Mouse (Mus musculus): Measurements from ENCODE around the gene Gm10553.
"Not testable (repeated sequence)": the region's sequence is repeated elsewhere in the genome, so short reads cannot be mapped to it uniquely, and the experiment has no call there.

Gm10553 gene

GRCm38 (mm10) chr1:85099864-85100263 lies at the start of gene Gm10553:
Gm10553 (plus strand) TSS chr1:85100164.
- not testable (repeated sequence) for DNase-seq

GRCm38 (mm10) chr1:85071690-85072089 lies 28.3 kb upstream of the Gm10553 start:
- not testable (repeated sequence) for DNase-seq

- DNase-seq, result not testable (repeated sequence)
Measured at GRCm38 (mm10) chr1:85073099-85073498, 26.9 kb upstream of the Gm10553 start.

GRCm38 (mm10) chr1:85084803-85085202 lies 15.2 kb upstream of the Gm10553 start:
- DNase-seq, result not testable (repeated sequence)

- not testable (repeated sequence) for DNase-seq
Measured at GRCm38 (mm10) chr1:85086211-85086610, 13.8 kb upstream of the Gm10553 start.

- not testable (repeated sequence) for DNase-seq
Measured at GRCm38 (mm10) chr1:85092169-85092568, 7.8 kb upstream of the Gm10553 start.

- DNase-seq, result not testable (repeated sequence)
Measured at GRCm38 (mm10) chr1:85093011-85093572, 6.9 kb upstream of the Gm10553 start.

- DNase-seq, result not testable (repeated sequence)
Measured at GRCm38 (mm10) chr1:85099081-85099480, 883 bp upstream of the Gm10553 start.

GRCm38 (mm10) chr1:85101754-85102153 lies 1.8 kb downstream of the Gm10553 start:
- not testable (repeated sequence) for DNase-seq

GRCm38 (mm10) chr1:85105336-85105735 lies 5.4 kb downstream of the Gm10553 start:
- not testable (repeated sequence) for DNase-seq

- DNase-seq, result not testable (repeated sequence)
Measured at GRCm38 (mm10) chr1:85106013-85106412, 6.0 kb downstream of the Gm10553 start.

- DNase-seq, result not testable (repeated sequence)
Measured at GRCm38 (mm10) chr1:85109753-85110152, 9.8 kb downstream of the Gm10553 start, which contains the start of gene A530032D15Rik. A530032D15Rik (minus strand) TSS chr1:85109853.

- DNase-seq, result not testable (repeated sequence)
Measured at GRCm38 (mm10) chr1:85110876-85111275, 10.9 kb downstream of the Gm10553 start.

- DNase-seq, result not testable (repeated sequence)
Measured at GRCm38 (mm10) chr1:85111572-85111971, 11.6 kb downstream of the Gm10553 start.

- DNase-seq, result not testable (repeated sequence)
Measured at GRCm38 (mm10) chr1:85112266-85112665, 12.3 kb downstream of the Gm10553 start.

- DNase-seq, result not testable (repeated sequence)
Measured at GRCm38 (mm10) chr1:85112889-85113288, 12.9 kb downstream of the Gm10553 start.

- DNase-seq, result not testable (repeated sequence)
Measured at GRCm38 (mm10) chr1:85114078-85114477, 14.1 kb downstream of the Gm10553 start.

- DNase-seq, result peak; percentile 31
Measured at GRCm38 (mm10) chr1:85114666-85115402, 14.9 kb downstream of the Gm10553 start.

- not testable (repeated sequence) for DNase-seq
Measured at GRCm38 (mm10) chr1:85117537-85117936, 17.6 kb downstream of the Gm10553 start.

- DNase-seq, result not testable (repeated sequence)
Measured at GRCm38 (mm10) chr1:85118341-85118740, 18.4 kb downstream of the Gm10553 start.

- DNase-seq, result not testable (repeated sequence)
Measured at GRCm38 (mm10) chr1:85121841-85122240, 21.9 kb downstream of the Gm10553 start.

GRCm38 (mm10) chr1:85133671-85134070 lies 33.7 kb downstream of the Gm10553 start:
- DNase-seq, result not testable (repeated sequence)
